Mouse (Mus musculus) olfactory bulb, adult 2 months (tissue): ENCODE measurements around the gene Skap2. TPM values are rescaled to one million over a fixed set of nuclear protein-coding genes. Genes with fewer than 3 reads are reported as not detected.

Experiments used
- H3K27ac ChIP-seq: fragments of 200-500 bp; 2 replicates; pipeline ENCODE4 v1.5.1; 2012; ENCODE audit warnings: low read depth, low read length; ENCODE audit not compliant: insufficient read depth
- H3K4me1 ChIP-seq: fragments of 200-500 bp; 2 replicates; pipeline ENCODE4 v1.6.1; 2012; ENCODE audit warnings: low read length; ENCODE audit not compliant: control insufficient read depth, insufficient read depth
- H3K4me3 ChIP-seq: fragments of 200-500 bp; 2 replicates; pipeline ENCODE4 v1.5.1; 2012; ENCODE audit warnings: mild to moderate bottlenecking, low read depth, low read length, moderate library complexity; ENCODE audit not compliant: insufficient read depth
- CTCF ChIP-seq: fragments of 200-500 bp; IDR thresholded peaks from 2 replicates; pipeline ENCODE4 v1.5.1; 2012; ENCODE audit warnings: low read depth, mild to moderate bottlenecking, low read length, moderate library complexity; ENCODE audit not compliant: insufficient read depth
- POLR2A ChIP-seq: fragments of 200-500 bp; IDR thresholded peaks from 2 replicates; pipeline ENCODE4 v1.6.1; 2012; ENCODE audit warnings: mild to moderate bottlenecking, low read depth, low read length, moderate library complexity; ENCODE audit not compliant: insufficient read depth
- WGBS: fragments of 180-500 bp; shearing (Covaris S2); methylation state at CpG from one replicate; pipeline ENCODE4 v1.1.7; 2018; 5-methylcytosine and 5-hydroxymethylcytosine counted together
- polyA plus RNA-seq: library from polyadenylated mRNA; stranded (reverse); fragments of >200 nt; gene quantifications from 2 replicates; pipeline ENCODE4 v1.2.4, GENCODE M21; 2012; ENCODE audit warnings: low replicate concordance; ENCODE audit not compliant: missing spikeins, insufficient read depth, insufficient read length

Skap2 gene
- polyA plus RNA-seq, 1 experiment, result not detected

GRCm38 (mm10) chr6:51901544-51901943, 110.8 kb downstream of the Skap2 start:
- WGBS, result 92% methylated on average over 1 of the region's 1 CpGs
- TF ChIP-seq POLR2A (no peak), CTCF (no peak)
- no peak overlapping the region; the same call in 1 of the 2 replicates for H3K27ac ChIP-seq
- H3K4me1 ChIP-seq, result no peaks in the 10 kb centered on the region
- no peak overlapping the region for H3K4me3 ChIP-seq

GRCm38 (mm10) chr6:51898318-51898994, 113.9 kb downstream of the Skap2 start:
- WGBS, result 78% methylated on average over 8 of the region's 8 CpGs
- Histone ChIP-seq H3K4me1 (no peaks in the 10 kb centered on the region), H3K4me3 (no peak overlapping the region), H3K27ac (no peak overlapping the region)
- TF ChIP-seq CTCF (no peak), POLR2A (no peak)

GRCm38 (mm10) chr6:51895753-51896152, 116.6 kb downstream of the Skap2 start:
- H3K27ac ChIP-seq, result no peak overlapping the region
- WGBS, result 85% methylated on average over 3 of the region's 3 CpGs
- H3K4me3 ChIP-seq, result no peak overlapping the region
- no peaks in the 10 kb centered on the region for H3K4me1 ChIP-seq
- TF ChIP-seq POLR2A (no peak), CTCF (no peak)

GRCm38 (mm10) chr6:51894717-51895116, 117.6 kb downstream of the Skap2 start:
- 95% methylated on average over 3 of the region's 3 CpGs for WGBS
- Histone ChIP-seq H3K27ac (no peak overlapping the region), H3K4me3 (no peak overlapping the region), H3K4me1 (no peaks in the 10 kb centered on the region)
- TF ChIP-seq POLR2A (no peak), CTCF (no peak)

GRCm38 (mm10) chr6:51890356-51890755, 122.0 kb downstream of the Skap2 start:
- 94% methylated on average over 5 of the region's 5 CpGs for WGBS
- H3K4me1 ChIP-seq, result no peaks in the 10 kb centered on the region
- H3K4me3 ChIP-seq, result no peak overlapping the region
- no peak for TF ChIP-seq POLR2A
- no peak for TF ChIP-seq CTCF
- H3K27ac ChIP-seq, result no peak overlapping the region

- WGBS, result 96% methylated on average over 4 of the region's 4 CpGs
- Histone ChIP-seq H3K4me1 (no peaks in the 10 kb centered on the region), H3K4me3 (no peak overlapping the region), H3K27ac (no peak overlapping the region)
- TF ChIP-seq CTCF, result no peak
- TF ChIP-seq POLR2A, result no peak
Measured at GRCm38 (mm10) chr6:51889824-51890223, 122.5 kb downstream of the Skap2 start.

GRCm38 (mm10) chr6:51886902-51887431, 125.4 kb downstream of the Skap2 start:
- no peak overlapping the region for H3K27ac ChIP-seq
- TF ChIP-seq CTCF (no peak), POLR2A (no peak)
- H3K4me1 ChIP-seq, result no peaks in the 10 kb centered on the region
- no peak overlapping the region for H3K4me3 ChIP-seq
- WGBS, result 62% methylated on average over 3 of the region's 3 CpGs

GRCm38 (mm10) chr6:51882880-51883274, 129.5 kb downstream of the Skap2 start:
- 65% methylated on average over 5 of the region's 5 CpGs for WGBS
- TF ChIP-seq POLR2A (no peak), CTCF (no peak)
- no peaks in the 10 kb centered on the region for H3K4me1 ChIP-seq
- H3K4me3 ChIP-seq, result no peak overlapping the region
- H3K27ac ChIP-seq, result no peak overlapping the region

- Histone ChIP-seq H3K27ac (no peak overlapping the region), H3K4me3 (no peak overlapping the region), H3K4me1 (no peaks in the 10 kb centered on the region)
- WGBS, result 75% methylated on average over 17 of the region's 17 CpGs
- TF ChIP-seq CTCF (no peak), POLR2A (no peak)
Measured at GRCm38 (mm10) chr6:51882266-51882879, 130.0 kb downstream of the Skap2 start.
